Mouse (Mus musculus) cerebellum, adult 9-11 months (tissue): ENCODE measurements around the gene Usp21.
"Not testable (repeated sequence)": the region's sequence is repeated elsewhere in the genome, so short reads cannot be mapped to it uniquely, and the experiment has no call there.

Source experiments
- DNase-seq: peaks from one replicate; pipeline ENCODE4 v3.0.0; 2022

Gene Usp21

GRCm38 (mm10) chr1:171263666-171264461 lies 23.9 kb downstream of the Usp21 start:
- DNase-seq: no peak

GRCm38 (mm10) chr1:171263185-171263611 lies 24.6 kb downstream of the Usp21 start:
- no peak for DNase-seq

- DNase-seq: no peak
Measured at GRCm38 (mm10) chr1:171262594-171263130, 25.1 kb downstream of the Usp21 start.

- no peak for DNase-seq
Measured at GRCm38 (mm10) chr1:171260316-171260715, 27.5 kb downstream of the Usp21 start.

- DNase-seq: no peak
Measured at GRCm38 (mm10) chr1:171258921-171259320, 28.9 kb downstream of the Usp21 start.

GRCm38 (mm10) chr1:171257781-171258180 lies 30.0 kb downstream of the Usp21 start:
- DNase-seq: no peak

GRCm38 (mm10) chr1:171256937-171257548 lies 30.7 kb downstream of the Usp21 start:
- DNase-seq: peak; percentile 55

GRCm38 (mm10) chr1:171256095-171256818 lies 31.5 kb downstream of the Usp21 start:
- DNase-seq: no peak

- DNase-seq: no peak
Measured at GRCm38 (mm10) chr1:171252415-171252814, 35.4 kb downstream of the Usp21 start.

GRCm38 (mm10) chr1:171251594-171252324 lies 36.0 kb downstream of the Usp21 start:
- no peak for DNase-seq

GRCm38 (mm10) chr1:171250680-171251593 lies 36.9 kb downstream of the Usp21 start, which contains the start of gene Ndufs2:
Ndufs2 (minus strand) TSS chr1:171251388.
- no peak for DNase-seq

- DNase-seq: no peak
Measured at GRCm38 (mm10) chr1:171249913-171250600, 37.7 kb downstream of the Usp21 start, which contains the start of gene Adamts4. Adamts4 (plus strand) TSS chr1:171250421.

GRCm38 (mm10) chr1:171248386-171249226 lies 39.2 kb downstream of the Usp21 start:
- DNase-seq: peak; percentile 57

- peak; percentile 52 for DNase-seq
Measured at GRCm38 (mm10) chr1:171247916-171248315, 39.9 kb downstream of the Usp21 start.

GRCm38 (mm10) chr1:171247453-171247841 lies 40.3 kb downstream of the Usp21 start:
- DNase-seq: no peak

- DNase-seq: peak; percentile 98
Measured at GRCm38 (mm10) chr1:171246709-171247452, 40.9 kb downstream of the Usp21 start.

GRCm38 (mm10) chr1:171245353-171245752 lies 42.4 kb downstream of the Usp21 start:
- no peak for DNase-seq

GRCm38 (mm10) chr1:171241952-171242351 lies 45.8 kb downstream of the Usp21 start:
- not testable (repeated sequence) for DNase-seq

- DNase-seq: no peak
Measured at GRCm38 (mm10) chr1:171240911-171241310, 46.9 kb downstream of the Usp21 start.
